Mouse (Mus musculus): Measurements from ENCODE around the gene Reep3.

Gene Reep3

GRCm38 (mm10) chr10:67053475-67053874 is 43.3 kb downstream of the Reep3 start:
- no peak for DNase-seq (ENCODE audit: low read depth, low spot score)

- no peak for DNase-seq (ENCODE audit: low read depth, low spot score)
Measured at GRCm38 (mm10) chr10:67052429-67052828, 44.3 kb downstream of the Reep3 start.

- DNase-seq (ENCODE audit: low read depth, low spot score), result no peak
Measured at GRCm38 (mm10) chr10:67051466-67051865, 45.3 kb downstream of the Reep3 start.

- DNase-seq (ENCODE audit: low read depth, low spot score), result no peak
Measured at GRCm38 (mm10) chr10:67050766-67051165, 46.0 kb downstream of the Reep3 start.

- DNase-seq (ENCODE audit: low read depth, low spot score), result no peak
Measured at GRCm38 (mm10) chr10:67049621-67050020, 47.1 kb downstream of the Reep3 start.

- DNase-seq (ENCODE audit: low read depth, low spot score), result no peak
Measured at GRCm38 (mm10) chr10:67048871-67049615, 47.7 kb downstream of the Reep3 start.

GRCm38 (mm10) chr10:67047712-67048645 is 48.8 kb downstream of the Reep3 start:
- DNase-seq (ENCODE audit: low read depth, low spot score), result no peak

- DNase-seq (ENCODE audit: low read depth, low spot score), result no peak
Measured at GRCm38 (mm10) chr10:67045192-67045899, 51.4 kb downstream of the Reep3 start.

- no peak for DNase-seq (ENCODE audit: low read depth, low spot score)
Measured at GRCm38 (mm10) chr10:67044346-67044745, 52.4 kb downstream of the Reep3 start.

GRCm38 (mm10) chr10:67043236-67043635 is 53.5 kb downstream of the Reep3 start:
- no peak for DNase-seq (ENCODE audit: low read depth, low spot score)

- no peak for DNase-seq (ENCODE audit: low read depth, low spot score)
Measured at GRCm38 (mm10) chr10:67040410-67040809, 56.3 kb downstream of the Reep3 start.

- DNase-seq (ENCODE audit: low read depth, low spot score), result no peak
Measured at GRCm38 (mm10) chr10:67039001-67039400, 57.7 kb downstream of the Reep3 start.

GRCm38 (mm10) chr10:67036542-67036941 is 60.2 kb downstream of the Reep3 start:
- DNase-seq (ENCODE audit: low read depth, low spot score), result no peak

- no peak for DNase-seq (ENCODE audit: low read depth, low spot score)
Measured at GRCm38 (mm10) chr10:67036141-67036540, 60.6 kb downstream of the Reep3 start.

GRCm38 (mm10) chr10:67031186-67031585 is 65.6 kb downstream of the Reep3 start:
- DNase-seq (ENCODE audit: low read depth, low spot score), result no peak

- DNase-seq (ENCODE audit: low read depth, low spot score), result no peak
Measured at GRCm38 (mm10) chr10:67029297-67029696, 67.4 kb downstream of the Reep3 start.

GRCm38 (mm10) chr10:67026375-67026774 is 70.4 kb downstream of the Reep3 start:
- no peak for DNase-seq (ENCODE audit: low read depth, low spot score)

- no peak for DNase-seq (ENCODE audit: low read depth, low spot score)
Measured at GRCm38 (mm10) chr10:67025573-67026236, 71.0 kb downstream of the Reep3 start.

- no peak for DNase-seq (ENCODE audit: low read depth, low spot score)
Measured at GRCm38 (mm10) chr10:67024391-67024790, 72.4 kb downstream of the Reep3 start.

- DNase-seq (ENCODE audit: low read depth, low spot score), result no peak
Measured at GRCm38 (mm10) chr10:67023092-67023491, 73.7 kb downstream of the Reep3 start.

- DNase-seq (ENCODE audit: low read depth, low spot score), result no peak
Measured at GRCm38 (mm10) chr10:67021494-67021893, 75.3 kb downstream of the Reep3 start.

Measured in embryo, embryonic 11.5 days (tissue).